Mouse (Mus musculus): ENCODE results near the gene Corin.
A peak's percentile ranks its signal among the peaks of the same experiment; 100 is the strongest.

Corin gene

DNA sequence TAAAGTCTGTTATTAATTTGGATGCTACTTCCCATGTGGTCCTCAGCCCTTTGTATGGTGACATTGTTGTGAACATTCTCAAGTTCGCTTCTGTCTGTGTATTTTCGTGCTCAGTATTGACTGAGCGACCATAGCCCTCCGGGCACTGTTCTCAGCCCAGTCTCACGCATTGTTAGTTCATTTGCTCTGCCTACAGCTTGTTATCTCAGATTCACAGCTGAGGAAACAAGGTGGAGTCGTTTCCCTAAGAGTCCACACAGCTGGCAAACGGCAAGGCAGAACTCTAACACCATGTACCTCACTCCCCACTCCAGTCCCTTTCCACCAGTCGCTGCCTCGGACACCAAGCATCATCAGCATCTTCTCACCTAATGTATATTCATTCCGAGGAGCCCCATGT is 63.1 kb downstream of the Corin start:
- peak; percentile 54 for DNase-seq

DNA sequence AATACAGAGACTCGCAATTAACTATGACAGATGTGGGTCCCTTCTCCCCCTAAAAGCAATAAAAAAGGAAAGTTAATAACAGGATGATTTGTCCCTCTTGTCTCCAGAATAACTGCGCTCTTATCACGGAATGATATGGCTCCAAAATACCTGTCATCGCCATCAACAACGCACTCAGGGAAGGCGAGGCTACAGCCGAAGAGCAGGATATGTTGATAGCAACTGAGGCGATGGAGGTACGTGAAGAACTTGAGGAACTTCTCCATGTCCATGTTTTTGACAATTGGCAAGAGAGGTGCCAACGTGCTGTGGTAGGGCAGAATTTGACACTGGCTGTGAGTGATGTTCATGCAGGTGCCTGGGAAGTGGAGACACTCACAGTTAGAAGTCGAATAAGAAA is 69.2 kb downstream of the Corin start:
- peak; percentile 95 for DNase-seq

DNA sequence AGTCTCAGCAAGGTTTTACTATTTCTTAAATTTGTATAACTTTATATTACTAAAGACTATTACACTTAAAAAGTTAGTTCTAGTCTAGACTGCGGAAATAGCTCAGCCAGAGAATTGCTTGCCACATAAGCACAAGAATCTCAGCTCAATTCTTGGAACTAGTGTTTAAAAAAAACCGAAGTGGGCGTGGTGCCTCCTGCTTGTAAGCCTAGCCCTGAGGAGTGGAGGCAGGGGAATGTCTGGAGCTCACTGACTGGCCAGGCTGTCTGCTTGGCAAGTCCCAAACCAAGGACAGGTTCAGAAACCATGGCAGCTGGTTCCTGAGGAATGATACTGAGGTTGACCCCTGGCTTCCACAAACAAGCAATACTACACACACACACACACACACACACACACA is 72.4 kb downstream of the Corin start:
- peak; percentile 55 for DNase-seq

DNA sequence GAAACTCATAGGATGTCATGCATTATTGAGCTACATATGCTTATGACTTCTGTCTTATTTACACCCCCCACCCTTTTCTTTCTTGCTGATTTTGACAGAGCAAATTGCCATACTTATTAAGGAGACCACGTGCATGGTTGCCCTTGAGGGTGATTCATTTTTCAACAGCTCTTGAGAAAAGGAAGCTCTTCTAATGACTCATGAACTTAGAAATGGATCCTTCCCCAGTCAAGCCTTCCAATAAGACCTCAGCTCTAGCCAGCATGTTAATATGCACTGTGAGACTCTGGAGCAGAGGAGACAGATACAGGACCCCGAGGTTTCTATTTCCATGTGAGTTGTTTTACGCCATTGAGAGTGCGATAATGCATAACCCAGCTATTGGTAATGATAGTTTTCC is 76.7 kb downstream of the Corin start:
- DNase-seq, result peak; percentile 8

DNA sequence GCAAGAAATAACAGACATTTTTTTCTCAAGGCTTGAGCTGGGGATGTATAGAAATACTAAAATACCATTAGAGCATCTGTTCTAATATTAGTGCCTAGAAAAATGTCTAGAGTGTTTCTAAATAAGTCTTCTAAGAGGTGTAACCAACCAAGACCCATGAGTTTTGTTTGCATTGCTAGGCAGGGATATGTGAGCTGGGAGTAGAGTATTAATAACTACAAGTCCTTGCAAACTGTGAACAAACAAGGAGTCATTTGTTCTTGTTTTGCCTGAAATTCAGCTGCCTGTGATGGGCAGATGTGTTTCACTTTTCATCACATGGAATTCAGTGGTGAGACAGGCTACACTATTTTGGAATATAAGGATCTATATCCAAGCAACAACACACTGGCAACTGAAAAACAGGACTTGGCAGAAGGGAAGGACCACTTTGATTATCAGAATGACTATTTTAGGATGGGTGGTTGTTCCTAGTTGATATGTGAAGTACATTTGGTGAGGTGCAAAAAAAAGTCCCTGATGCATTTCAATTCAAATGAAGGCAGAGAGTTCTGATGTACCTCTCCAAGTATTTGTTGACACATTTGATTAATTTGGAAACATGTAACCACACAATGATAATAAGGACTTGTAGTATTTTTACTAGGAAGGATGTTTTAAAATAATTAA is 78.8 kb downstream of the Corin start:
- DNase-seq, result peak; percentile 77

DNA sequence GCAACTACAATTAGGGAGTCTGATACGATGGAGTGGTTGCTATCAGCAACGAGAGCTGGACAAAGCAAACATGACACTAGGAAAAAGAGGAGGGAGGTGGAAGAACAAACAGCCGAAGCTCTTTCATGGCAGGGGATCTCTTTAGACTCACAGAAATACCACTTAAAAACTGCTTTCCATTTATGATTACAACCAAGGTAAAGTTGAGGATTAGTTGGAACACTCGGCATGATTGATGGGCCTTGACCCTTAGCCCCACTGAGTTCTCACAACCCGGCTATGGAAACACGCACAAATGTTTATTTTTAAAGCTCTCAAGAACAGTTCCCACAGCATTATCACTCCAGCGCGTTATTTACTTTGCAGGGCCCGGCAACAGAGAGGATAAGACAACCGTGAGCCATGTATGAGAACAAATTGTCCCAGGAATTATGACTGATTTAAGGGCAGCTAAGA is 92.4 kb downstream of the Corin start:
- peak; percentile 97 for DNase-seq

DNA sequence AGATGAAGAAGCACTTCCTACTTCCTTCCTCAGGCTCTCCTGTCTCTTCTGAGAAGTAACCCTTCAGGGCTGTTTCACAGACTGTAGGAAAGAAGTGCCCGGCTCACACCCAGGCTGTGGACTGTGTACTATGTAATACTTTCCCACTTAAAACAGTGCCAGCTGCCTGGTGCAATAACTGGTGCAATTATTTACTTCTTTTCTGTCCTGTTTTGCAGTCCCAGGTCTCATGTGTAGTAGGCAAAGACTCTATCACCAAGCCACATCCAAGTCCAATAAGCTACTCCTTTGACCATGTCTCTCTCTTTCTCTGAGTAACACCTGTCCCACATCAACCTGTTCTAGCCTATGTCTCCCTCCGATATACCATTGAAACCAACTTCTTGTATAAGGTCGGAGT is 93.4 kb downstream of the Corin start:
- DNase-seq, result no peak

DNA sequence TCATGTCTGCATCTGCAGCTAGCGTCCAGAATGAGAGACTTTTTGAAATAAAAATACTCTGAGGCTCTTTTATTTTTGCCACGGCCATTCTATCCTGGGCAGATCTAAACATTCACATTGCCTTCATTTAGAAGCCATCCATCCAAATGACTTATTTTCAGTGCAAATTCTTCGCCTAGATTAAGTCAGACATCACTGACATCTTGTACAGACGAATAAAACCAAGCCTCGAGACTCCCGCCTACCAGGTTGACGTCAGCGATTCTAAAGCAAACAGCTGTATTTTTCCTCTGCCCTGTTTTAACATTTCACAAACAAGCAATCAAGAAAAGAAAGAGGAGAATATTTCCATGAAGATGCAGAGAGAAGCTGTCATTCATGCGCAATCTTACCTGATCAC is 100.9 kb downstream of the Corin start:
- no peak for DNase-seq

DNA sequence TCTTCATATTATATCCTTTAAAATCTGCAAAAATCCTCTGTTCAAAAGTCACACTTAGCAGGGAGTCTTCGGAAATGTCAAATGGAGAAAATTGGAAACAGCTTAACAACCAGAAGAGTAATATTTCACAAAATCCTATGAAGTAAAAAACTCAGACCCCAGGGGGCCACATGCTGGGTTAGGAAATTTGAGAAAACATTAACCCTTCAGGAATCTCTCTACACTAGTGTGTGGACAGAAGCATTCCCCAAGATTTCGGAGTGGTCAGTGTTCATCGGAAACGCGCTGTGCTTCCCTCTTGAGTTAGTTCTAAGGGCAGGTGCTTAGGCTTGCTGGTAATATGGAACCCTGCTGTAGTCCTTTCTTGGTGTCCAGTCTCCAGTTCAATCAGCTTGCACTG is 101.4 kb downstream of the Corin start:
- no peak for DNase-seq

DNA sequence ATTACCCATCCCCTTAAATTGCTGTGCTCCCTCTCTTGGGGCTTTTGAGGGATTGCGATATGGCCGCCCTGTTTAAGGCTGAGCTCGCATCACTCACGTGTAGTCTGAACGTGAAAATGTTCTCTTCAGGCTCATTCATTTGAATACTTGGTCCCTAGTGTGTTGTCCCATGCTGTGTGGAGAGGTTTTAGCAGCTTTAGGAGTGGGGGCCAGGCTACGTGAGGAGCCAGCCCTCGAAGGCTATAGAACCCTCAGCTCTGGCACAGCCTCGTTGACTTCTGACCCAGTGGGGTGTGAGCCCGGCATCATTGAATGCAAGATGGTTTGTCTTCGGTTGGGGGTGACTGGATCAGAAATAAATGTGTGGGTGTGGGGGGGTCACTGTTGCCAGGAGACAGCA is 102.5 kb downstream of the Corin start:
- DNase-seq, result no peak

DNA sequence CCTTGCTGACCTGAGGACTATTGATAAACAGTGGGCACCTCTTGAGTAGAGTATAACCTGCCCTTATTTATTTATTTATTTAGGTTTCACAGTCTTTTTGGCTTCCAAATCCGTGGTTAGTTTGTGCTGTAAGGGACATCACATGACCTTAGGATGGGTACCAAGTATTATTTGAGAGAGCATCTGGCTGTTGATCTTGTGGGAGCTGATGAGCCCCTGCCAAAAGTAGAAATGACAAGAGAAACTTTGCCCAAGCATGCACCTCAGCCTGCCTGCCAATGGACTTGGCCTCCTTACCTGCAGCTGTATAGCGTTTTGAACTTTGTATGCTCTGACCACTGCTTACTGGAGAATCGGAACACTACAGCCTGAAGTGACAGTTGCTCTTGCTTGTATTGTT is 103.0 kb downstream of the Corin start:
- DNase-seq, result no peak

DNA sequence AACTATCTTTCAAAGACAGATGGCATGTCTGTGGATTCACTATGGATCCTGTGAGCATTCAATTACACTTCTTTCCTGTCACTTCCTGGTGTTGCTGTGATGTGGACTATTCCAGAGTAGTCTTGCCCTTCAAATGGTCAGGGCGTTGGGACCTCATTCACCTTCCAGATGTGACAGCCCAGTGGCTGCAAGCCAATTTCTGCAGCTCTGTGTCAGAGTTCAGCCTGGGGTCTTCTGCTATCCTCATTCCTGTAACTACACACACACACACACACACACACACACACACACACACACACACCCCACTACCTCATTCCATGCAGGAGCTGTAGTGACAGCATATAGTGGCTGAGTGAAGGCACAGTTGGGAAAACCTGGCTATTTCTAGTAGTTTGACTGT is 122.1 kb downstream of the Corin start:
- peak; percentile 70 for DNase-seq

DNA sequence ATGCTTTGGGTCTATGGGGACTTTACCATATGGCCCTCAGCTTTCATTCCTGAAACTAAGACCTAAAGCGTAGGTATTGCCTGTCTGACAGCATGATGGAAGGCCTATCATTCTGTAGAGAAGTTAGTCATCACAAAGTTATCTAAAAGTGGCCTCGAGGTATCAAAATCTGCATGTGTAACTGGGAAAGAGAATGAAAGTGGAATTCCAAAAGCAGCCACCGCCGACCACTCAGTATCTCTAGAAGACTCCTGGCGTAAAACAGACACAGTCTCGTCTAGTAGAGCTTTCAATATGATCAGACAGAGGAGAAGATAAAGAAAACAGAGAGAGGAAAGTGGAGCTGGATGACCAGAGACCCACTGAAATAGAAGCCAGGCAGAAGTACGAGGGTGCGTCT is 123.7 kb downstream of the Corin start:
- DNase-seq, result no peak

DNA sequence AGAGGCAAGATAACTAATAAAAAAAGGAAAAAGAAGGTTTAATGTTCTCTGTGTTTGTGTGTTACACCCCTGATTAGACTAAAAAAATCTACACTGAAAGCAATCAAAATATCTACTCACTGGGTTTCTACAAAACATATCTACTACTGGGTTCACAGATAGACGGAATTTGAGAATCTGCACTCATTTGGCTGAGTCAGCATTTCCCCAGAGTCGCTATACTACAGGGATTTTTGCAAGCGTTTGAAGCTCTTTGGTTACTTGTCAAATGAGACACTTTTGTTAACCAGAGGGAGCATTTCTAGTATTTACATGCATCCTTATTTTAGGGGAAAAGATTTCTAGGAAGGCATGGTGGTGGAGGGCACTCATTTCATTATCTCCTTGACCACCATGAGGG is 136.3 kb downstream of the Corin start:
- DNase-seq, result no peak

DNA sequence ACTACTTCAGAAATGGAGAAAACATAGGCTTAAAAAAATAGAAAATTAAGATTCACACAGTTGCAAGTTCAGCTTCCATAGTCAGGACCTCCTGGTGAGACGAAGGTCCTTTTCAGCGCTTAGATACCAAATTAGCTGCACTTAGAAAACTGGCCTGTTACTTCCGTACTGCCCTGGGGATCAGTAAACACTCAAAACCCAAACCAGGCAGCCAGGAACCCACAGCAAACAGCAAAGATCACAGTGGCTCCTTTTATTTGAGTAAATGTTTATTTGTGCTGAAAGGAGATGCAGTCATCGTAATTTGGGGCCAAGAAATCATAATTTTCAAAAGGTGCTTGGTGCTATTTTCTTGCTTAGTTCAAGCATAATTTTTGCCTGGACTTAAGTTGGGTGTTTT is 138.5 kb downstream of the Corin start:
- peak; percentile 11 for DNase-seq

DNA sequence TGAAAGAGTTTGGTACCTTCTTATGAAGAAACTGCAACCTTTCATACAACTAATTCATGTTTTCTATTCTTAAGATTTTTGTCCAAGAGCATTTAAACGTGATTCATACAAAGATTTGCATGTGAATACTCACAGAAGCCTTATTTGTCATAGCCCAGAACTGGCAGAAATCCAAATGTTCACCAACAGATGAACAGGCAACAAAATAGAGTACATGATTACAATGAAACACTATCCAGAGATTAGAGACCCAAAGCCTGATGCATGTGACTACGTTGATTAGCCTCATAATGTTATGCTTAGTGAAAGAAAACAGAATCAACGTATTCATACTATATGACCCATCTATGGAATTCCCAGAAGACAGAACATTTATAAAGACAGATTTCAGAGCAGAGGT is 140.4 kb downstream of the Corin start:
- DNase-seq, result no peak

DNA sequence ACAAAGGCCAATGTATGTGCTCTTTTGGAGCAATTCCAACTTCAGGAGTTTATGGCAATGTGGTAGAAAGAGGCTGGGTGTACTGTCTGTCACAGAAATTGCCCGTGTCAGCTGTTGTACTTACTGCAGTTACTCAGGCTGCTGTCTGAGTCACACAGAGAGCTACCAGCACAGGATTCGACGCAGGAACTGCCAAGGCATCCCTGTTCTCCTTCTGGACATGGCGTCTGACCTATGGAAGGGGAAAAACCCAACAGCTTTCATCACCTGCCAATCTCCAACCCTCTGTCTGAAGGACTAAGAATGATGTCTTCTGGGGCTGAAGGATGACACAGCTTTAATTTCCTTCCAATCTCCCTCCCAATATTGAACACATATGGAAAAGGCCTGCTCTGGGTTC is 150.5 kb downstream of the Corin start:
- peak; percentile 85 for DNase-seq

DNA sequence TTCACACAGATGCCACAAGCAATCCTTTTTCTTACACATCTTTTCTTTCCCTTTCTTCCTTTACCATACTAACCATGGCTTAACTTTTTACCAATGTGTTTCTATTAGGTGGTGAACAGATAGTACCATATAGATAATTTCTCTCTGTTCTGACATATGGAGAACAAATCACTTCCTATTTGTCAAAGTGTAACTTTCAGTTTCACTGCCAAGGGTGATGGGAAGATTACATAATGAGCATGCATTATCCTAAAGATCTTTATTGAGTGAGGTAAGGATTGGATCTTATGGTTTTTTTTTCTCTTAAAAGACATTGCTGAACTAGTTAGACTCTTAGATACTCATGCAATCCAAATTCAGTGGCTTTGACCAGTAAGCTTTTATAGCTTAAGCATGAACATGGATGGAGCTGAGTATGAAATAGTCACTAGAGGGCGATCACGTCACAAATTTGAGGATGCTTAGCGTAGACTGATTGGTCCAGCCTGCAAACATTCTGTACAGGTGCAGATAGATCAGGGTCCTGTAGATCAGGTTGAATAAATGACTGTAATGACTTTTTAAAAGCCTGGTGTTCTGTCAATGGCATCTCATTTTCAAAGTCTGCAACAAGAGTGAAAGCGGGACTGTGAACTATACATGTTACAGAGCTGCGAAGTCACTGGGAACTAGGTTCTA is 154.1 kb downstream of the Corin start:
- DNase-seq, result peak; percentile 67

DNA sequence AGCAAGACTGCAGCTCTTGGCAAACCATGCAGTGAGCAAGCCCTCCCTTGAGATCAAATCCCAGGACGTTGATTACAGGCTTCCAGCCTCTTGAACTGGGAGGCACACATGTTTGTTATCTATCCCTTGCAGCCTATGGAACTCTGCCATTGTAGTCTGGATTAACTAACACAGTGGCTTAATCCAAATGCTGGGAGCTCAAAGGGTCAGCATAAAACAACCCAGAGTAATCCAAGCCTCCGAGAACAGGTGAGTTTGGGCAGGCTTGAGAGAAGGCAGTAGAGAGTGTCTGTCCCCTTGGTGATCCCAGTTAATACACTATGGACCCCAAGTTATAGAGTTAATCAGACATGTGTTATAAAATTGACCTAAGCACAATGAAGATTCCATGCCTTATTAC is 155.7 kb downstream of the Corin start:
- peak; percentile 73 for DNase-seq

DNA sequence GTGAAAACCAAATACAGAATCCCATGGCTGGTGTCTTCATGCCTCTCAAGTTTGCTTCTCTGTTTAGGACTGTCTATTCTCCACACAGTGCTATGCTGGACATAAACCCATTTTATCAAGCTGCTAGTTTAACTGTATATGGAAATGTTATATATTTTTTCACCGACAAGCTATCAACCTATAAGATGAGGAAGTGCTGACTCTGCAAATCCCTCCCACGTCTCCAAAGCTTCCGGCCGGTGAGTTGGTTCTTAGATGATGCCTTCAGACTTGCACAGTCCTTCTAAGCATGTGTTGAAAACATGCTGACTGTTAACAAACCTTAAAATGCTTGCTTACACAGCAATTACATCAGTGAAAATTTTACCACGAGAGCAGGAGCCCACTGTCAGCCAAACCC is 168.4 kb downstream of the Corin start:
- no peak for DNase-seq

DNA sequence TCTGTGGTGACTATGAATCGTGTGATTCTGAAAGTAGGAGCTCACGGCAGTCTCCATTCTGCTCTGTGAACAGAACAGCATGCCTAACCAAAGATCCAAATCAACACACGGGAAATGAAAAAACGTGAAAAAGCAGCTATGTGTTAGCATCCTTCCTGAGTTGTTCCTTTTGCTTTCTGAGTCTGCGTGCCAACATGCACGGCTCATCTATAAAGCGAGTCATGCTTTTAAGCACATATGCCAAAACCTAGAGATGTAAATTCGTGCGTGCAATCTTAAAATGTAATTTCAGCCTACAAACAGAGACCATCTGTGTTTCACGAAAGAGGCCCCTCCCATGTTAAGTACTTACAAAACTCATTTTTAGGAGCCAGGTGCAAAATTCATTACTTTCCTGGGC is 171.4 kb downstream of the Corin start:
- DNase-seq, result peak; percentile 50

DNA sequence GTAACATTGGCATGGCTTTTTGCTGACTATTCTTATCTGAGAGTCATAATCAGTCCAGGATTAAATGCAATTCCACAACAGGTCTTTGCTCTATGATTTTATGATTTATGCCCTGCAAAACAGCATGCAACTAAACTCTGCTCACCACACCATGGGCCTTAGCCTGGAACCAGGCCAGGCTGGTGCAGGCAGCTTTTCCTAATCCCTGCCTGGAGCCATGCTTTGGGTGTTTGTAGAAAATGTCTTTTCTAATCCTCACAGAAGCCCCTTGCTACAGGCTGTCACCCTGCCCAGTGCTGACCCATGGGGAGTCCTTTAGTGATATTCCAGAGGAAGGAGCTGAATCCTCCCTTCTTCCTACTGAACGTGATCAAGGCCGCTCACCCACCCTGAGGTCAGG is 173.1 kb downstream of the Corin start:
- peak; percentile 37 for DNase-seq

DNA sequence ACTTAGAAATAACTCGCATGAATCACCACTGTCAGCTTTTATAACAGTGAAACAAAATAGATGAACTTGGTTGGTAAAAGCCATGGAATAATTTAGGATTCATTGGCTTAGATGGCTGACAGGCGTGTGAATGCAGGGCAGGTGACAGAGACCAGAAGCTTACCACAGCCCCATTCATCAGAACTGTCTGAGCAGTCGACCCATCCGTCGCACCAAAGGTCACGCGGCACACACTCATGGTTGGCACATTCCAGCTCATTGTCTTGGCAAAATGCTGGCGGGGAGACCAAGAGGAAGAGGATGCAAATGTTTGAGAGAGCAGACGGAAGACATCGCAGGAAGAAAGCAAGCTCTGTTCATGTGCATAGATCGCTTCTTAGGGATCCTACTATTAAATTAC is 173.6 kb downstream of the Corin start:
- peak; percentile 61 for DNase-seq

DNA sequence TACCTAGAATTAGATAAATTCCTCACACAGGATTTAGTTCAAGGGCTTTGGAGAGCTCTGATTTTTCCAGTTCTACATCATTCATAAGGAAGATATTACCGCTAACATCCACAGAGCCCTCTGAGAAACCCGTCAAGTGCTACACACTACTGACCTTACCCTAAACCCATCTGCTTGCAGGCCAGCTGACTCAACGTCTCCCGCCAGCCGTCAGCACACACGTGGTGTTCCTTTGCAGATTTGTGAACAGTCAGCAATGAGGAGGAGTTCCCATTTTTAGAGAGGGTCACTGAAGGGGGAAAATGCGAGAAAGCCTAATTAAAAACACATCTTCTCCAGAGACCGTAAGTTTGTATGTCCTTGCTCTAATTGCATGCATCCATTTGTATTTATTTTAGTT is 174.8 kb downstream of the Corin start:
- peak; percentile 87 for DNase-seq

DNA sequence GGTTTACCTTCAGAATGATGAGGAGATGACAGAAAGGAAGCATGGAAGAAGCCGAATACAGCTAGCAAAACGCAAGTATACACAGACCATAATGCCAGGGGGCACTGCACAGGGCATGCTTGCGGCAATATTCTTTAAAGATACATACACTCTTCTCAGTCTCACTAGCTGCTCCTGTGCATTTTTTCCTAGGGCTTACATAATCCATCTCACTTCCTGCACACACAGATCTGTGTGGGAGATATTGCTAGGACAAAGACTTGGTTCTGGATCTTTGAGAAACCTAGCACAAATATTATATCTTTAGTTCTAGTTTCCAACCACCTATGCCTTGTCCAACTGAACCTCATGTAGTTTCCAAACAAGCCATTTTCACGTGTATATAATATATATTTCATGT is 189.0 kb downstream of the Corin start:
- DNase-seq, result no peak

All from heart, adult 11 months (tissue).